Mouse (Mus musculus) small intestine, adult 2 months (tissue): Measurements from ENCODE around the gene Grb14.

Experiments used
- CTCF ChIP-seq: fragments of 200-500 bp; IDR thresholded peaks from 2 replicates; pipeline ENCODE4 v1.5.1; 2012; ENCODE audit warnings: low read depth, mild to moderate bottlenecking, control low read depth, inconsistent platforms, low read length, moderate library complexity, mixed read lengths; ENCODE audit not compliant: insufficient replicate concordance, insufficient read length; ENCODE audit errors: extremely low read depth
- POLR2A ChIP-seq: fragments of 200-500 bp; IDR thresholded peaks from 2 replicates; pipeline ENCODE4 v1.6.1; 2012; ENCODE audit warnings: low read depth, mild to moderate bottlenecking, control low read depth, inconsistent platforms, low read length, moderate library complexity

DNA sequence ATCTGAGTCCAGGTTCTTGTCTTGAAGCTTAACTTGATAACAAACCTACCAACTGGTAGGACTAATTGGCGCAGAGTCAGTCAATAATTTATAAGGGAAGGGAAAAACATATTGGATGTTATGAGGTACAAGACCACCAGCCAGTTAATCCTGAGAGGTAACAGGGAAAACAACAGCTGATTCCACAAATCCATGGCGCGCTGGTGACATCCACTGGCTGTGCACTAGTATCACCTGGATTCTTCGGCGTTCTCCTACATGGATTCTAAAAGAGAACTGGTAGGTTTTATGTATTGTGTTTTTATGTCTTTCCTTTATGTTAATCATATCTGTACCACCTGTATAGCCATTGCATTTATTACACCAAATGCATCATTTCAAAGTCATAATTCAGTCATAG, 119.9 kb downstream of the Grb14 start:
- TF ChIP-seq CTCF (no peak), POLR2A (no peak)
